Mouse (Mus musculus) bone marrow macrophage, adult 2 months (primary cell): ENCODE results near the gene Rasip1.

Experiments
- CTCF ChIP-seq: IDR thresholded peaks from 2 replicates; pipeline ENCODE4 v1.5.1; 2012; ENCODE audit warnings: low read depth, mild to moderate bottlenecking, low read length, moderate library complexity
- POLR2A ChIP-seq: IDR thresholded peaks from 2 replicates; pipeline ENCODE4 v1.6.1; 2012; ENCODE audit warnings: mild to moderate bottlenecking, low read depth, low read length, borderline replicate concordance

DNA sequence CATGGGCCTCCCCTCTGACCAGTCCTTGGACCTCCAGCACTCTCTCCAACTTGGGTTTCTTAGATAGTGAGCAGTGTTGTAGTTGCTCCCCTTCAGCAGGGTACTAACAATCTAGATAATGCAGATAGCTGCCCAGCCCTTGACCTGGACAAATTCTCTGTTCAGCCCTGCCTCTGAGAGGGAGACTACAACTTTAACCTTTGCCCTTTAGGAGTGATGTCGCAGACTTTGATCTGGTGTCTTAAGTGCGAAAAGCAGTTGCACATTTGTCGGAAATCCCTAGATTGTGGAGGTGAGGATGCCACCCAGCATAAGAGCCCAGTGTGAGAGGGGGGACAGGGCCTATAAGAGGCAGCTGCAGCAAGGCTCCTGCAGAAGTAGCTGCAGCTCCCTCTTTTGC is 2.6 kb upstream of the Rasip1 start:
- no peak for TF ChIP-seq CTCF
- TF ChIP-seq POLR2A = no peak
